Mouse (Mus musculus): ENCODE measurements around the gene Scpep1.
"Not testable (repeated sequence)": the region's sequence is repeated elsewhere in the genome, so short reads cannot be mapped to it uniquely, and the experiment has no call there.

DNA sequence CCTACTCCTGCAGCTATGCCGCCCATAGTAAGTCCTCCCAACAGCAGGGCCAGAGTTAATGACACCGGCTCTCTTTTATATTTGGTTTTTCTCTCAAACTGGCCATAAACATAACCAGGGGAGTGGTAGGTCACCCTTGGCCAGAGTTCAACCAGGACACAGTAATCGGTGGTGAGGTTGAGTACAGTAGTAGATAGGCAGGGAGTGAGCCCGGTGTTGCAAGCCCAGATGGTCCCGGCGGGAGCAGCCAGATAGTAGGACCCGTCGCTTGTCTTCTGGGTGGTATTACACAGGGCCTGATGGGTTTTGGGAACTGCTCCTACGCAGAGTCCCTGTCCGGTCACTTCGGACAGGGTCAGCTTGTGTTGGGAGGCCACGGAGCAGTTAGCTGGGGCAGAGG is 63.8 kb downstream of the Scpep1 start:
- not testable (repeated sequence) for TF ChIP-seq POLR2A (IDR thresholded peaks at IDR 0.05; ENCODE audit: borderline replicate concordance, extremely low read depth, low read depth, low read length); CTCF (IDR thresholded peaks at IDR 0.05; ENCODE audit: insufficient read depth, low read length)

Data from lung, adult 2 months (tissue).